Mouse (Mus musculus): ENCODE data around the gene Krtap4-7. TPM values are rescaled to one million over a fixed set of nuclear protein-coding genes. Genes with fewer than 3 reads are reported as not detected.

Gene Krtap4-7
- not detected for polyA plus RNA-seq (2014; fragmentation: Illumina TruSeq; extraction: RNeasy Lipid Tissue Mini Kit (QIAGEN cat#74804); ENCODE audit: low read depth, low replicate concordance)

DNA sequence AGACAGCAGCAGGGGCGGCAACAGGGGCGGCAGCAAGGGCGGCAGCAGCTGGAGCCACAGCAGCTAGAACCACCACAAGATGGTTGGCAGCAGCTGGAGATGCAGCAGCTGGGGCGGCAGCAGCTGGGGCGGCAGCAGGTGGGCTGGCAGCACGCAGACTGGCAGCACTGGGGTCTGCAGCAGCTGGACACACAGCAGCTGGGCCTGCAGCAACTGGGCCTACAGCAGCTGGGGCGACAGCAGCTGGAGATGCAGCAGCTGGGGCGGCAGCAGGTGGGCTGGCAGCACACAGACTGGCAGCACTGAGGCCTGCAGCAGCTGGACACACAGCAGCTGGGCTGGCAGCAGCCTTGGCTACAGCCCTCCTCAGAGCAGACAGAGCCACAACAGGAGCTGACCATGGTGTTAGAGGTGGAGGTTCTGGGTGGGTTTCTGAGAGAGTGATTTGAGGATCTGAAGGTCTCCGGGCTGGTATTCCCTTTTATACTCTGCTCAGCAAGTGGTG lies at the start of gene Krtap4-7:
TSS of gene Krtap4-7 (minus strand) at position 455 of the 505 bp plus-strand sequence.

DNA sequence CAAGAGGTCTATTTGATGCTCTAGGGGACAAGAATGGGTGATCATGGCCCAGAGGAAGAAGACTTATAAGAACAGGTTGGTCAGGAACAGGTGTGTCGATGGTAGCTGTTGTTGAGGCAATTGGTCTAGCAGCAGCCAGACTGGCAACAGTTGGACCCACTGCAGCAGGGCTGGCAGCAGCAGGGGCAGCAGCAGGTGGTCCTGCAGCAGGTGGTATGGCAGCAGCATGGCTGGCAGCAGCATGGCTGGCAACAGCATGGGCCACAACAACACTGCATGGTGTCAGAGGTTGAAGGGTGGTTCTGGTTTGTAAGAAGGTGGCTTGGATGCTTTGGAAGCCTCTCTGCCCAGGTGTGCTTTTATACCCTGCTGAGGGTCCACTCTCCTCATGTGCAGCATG lies 46.6 kb upstream of the Krtap4-7 start, which contains the start of gene Gm14190:
TSS of gene Gm14190 (minus strand) at position 278 of the 400 bp plus-strand sequence.

DNA sequence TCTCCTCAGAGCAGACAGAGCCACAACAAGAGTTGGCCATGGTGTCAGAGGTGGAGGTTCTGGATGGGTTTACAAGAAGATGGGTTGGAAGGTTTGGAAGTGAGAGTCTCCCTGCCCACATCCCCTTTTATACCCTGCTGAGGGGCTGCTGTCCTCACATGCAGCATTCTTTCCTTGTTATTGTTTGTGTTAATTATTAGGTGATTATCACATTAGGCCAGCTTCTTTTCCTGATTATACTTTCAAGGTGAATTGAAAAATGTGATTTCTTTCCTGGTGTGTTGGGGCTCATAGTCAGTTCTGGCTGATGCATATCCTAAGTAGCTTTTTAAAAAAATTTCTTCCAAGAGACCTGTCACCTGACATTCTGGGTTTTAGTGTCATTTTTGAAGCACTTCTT lies 22.0 kb upstream of the Krtap4-7 start, which contains the start of gene Krtap4-6:
TSS of gene Krtap4-6 (minus strand) at position 101 of the 400 bp plus-strand sequence.

GRCm38 (mm10) chr11:99658467-99659010 lies 14.7 kb upstream of the Krtap4-7 start, which contains the start of gene Gm11563:
Gene Gm11563, minus strand, starts transcription at chr11:99658960.

GRCm38 (mm10) chr11:99650136-99650535 lies 6.2 kb upstream of the Krtap4-7 start, which contains the start of gene Gm11555:
Gene Gm11555, minus strand, starts transcription at chr11:99650236.

DNA sequence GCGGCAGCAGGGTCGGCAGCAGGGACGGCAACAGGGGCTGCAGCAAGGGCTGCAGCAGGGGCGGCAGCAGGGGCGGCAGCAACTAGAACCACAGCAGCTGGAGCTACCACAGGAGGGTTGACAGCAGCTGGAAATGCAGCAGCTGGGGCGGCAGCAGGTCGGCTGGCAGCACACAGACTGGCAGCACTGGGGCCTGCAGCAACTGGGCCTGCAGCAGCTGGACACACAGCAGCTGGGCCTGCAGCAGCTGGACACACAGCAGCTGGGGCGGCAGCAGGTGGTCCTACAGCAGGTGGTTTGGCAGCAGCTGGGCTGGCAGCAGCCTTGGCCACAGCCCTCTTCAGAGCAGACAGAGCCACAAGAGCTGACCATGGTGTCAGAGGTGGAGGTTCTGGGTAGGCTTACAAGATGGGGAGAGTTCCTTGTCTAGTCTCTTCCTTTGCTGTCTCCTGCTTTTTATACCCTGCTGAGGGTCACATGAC lies 9.2 kb downstream of the Krtap4-7 start, which contains the start of gene Krtap4-2:
TSS of gene Krtap4-2 (minus strand) at position 432 of the 482 bp plus-strand sequence.

GRCm38 (mm10) chr11:99628138-99628537 lies 15.8 kb downstream of the Krtap4-7 start, which contains the start of gene Krtap4-1:
Gene Krtap4-1, minus strand, starts transcription at chr11:99628238.

DNA sequence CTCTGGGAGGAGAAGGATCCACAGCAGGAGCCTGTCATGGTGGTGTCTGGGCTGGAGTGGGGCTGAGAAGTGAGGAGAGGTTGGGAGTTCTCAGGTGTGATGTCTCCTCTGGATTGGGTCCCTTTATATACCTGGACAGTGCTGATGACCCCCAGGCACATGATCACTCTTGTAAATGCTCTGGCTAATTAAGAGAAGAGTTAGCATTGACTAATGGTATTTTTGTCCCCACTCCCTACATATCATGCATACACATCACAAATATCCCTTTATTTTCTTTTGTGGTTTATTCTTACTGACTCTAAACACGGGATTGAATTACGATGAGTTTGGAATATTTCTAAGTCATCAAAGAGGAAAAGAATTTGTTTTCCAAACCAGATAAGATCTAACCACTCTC lies 23.6 kb downstream of the Krtap4-7 start, which contains the start of gene Gm11562:
TSS of gene Gm11562 (minus strand) at position 101 of the 400 bp plus-strand sequence.

DNA sequence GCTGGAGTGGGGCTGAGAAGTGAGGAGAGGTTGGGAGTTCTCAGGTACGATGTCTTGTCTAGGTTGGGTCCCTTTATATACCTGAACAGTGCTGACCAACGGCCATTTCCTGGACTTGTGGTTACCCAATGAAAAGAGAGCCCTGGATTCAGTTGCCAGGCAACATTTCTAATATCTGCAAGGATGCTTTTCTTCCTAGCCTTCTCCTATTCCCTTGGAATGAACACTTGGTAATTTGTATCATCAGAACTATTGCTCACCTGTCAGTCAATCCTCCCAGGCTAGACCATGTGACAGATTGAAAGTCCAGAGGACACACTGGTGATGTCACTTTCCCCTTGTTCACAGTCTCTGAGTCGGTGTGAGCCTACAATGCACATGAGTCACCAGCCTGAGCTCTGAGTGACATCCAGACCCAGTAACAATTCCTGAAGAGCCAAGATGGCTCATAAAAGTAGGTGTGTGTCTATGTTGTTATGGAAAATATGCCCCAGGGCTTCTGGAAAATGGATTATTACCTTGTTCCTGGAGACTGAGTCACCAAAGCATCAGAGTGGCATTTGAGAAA lies 29.0 kb downstream of the Krtap4-7 start, which contains the start of gene Krtap2-4:
TSS of gene Krtap2-4 (minus strand) at position 51 of the 568 bp plus-strand sequence.

DNA sequence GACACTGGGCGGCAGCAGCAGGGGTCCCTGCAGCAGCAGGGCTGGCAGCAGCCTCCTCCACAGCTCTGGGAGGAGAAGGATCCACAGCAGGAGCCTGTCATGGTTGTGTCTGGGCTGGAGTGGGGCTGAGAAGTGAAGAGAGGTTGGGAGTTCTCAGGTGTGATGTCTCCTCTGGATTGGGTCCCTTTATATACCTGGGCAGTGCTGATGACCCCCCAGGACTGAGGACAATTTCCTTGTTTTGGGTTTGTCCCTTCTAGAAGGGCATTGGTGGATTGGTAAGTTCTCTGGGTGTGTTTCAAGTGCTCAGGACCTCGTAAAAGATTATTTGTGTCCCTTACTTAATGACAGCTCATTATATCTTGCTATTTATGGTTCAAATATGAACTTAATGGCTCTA lies 33.8 kb downstream of the Krtap4-7 start, which contains the start of gene Gm11937:
TSS of gene Gm11937 (minus strand) at position 101 of the 400 bp plus-strand sequence.

DNA sequence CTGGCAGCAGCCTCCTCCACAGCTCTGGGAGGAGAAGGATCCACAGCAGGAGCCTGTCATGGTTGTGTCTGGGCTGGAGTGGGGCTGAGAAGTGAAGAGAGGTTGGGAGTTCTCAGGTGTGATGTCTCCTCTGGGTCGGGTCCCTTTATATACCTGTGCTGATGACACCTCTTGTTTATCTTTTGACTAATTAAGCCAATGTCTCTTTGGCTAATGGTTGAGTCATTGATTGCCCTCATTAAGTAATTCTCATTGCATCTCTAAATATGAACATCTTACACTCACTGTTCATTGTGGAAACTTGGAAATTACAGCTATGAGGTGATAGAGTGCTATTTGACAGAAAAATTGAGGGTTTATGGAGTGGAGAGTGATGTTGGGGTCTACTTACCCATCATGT lies 40.7 kb downstream of the Krtap4-7 start, which contains the start of gene Gm11938:
TSS of gene Gm11938 (minus strand) at position 101 of the 400 bp plus-strand sequence.

GRCm38 (mm10) chr11:99597742-99598141 lies 46.1 kb downstream of the Krtap4-7 start, which contains the start of gene Krtap9-3:
Gene Krtap9-3, minus strand, starts transcription at chr11:99598105.

Other genes with a start within 250 kb of the Krtap4-7 start
- not detected for gene Krt12, start 221.8 kb downstream of the Krtap4-7 start, polyA plus RNA-seq (2014; fragmentation: Illumina TruSeq; extraction: RNeasy Lipid Tissue Mini Kit (QIAGEN cat#74804); ENCODE audit: low read depth, low replicate concordance)
- 0.53 TPM for gene Krt20, start 205.9 kb downstream of the Krtap4-7 start, polyA plus RNA-seq (2014; fragmentation: Illumina TruSeq; extraction: RNeasy Lipid Tissue Mini Kit (QIAGEN cat#74804); ENCODE audit: low read depth, low replicate concordance)
- gene Krt23, start 151.0 kb downstream of the Krtap4-7 start, polyA plus RNA-seq (2014; fragmentation: Illumina TruSeq; extraction: RNeasy Lipid Tissue Mini Kit (QIAGEN cat#74804); ENCODE audit: low read depth, low replicate concordance) = 2.7 TPM
- not detected for gene Krt39, start 122.8 kb downstream of the Krtap4-7 start, polyA plus RNA-seq (2014; fragmentation: Illumina TruSeq; extraction: RNeasy Lipid Tissue Mini Kit (QIAGEN cat#74804); ENCODE audit: low read depth, low replicate concordance)
- not detected for gene Krt40, start 100.9 kb downstream of the Krtap4-7 start, polyA plus RNA-seq (2014; fragmentation: Illumina TruSeq; extraction: RNeasy Lipid Tissue Mini Kit (QIAGEN cat#74804); ENCODE audit: low read depth, low replicate concordance)
- gene Krtap3-3, start 93.2 kb downstream of the Krtap4-7 start, polyA plus RNA-seq (2014; fragmentation: Illumina TruSeq; extraction: RNeasy Lipid Tissue Mini Kit (QIAGEN cat#74804); ENCODE audit: low read depth, low replicate concordance) = not detected
- gene Krtap3-2, start 87.2 kb downstream of the Krtap4-7 start, polyA plus RNA-seq (2014; fragmentation: Illumina TruSeq; extraction: RNeasy Lipid Tissue Mini Kit (QIAGEN cat#74804); ENCODE audit: low read depth, low replicate concordance) = not detected
- not detected for gene Gm11939, start 84.6 kb downstream of the Krtap4-7 start, polyA plus RNA-seq (2014; fragmentation: Illumina TruSeq; extraction: RNeasy Lipid Tissue Mini Kit (QIAGEN cat#74804); ENCODE audit: low read depth, low replicate concordance)
- not detected for gene Krtap3-1, start 77.5 kb downstream of the Krtap4-7 start, polyA plus RNA-seq (2014; fragmentation: Illumina TruSeq; extraction: RNeasy Lipid Tissue Mini Kit (QIAGEN cat#74804); ENCODE audit: low read depth, low replicate concordance)
- gene Krtap1-5, start 63.1 kb downstream of the Krtap4-7 start, polyA plus RNA-seq (2014; fragmentation: Illumina TruSeq; extraction: RNeasy Lipid Tissue Mini Kit (QIAGEN cat#74804); ENCODE audit: low read depth, low replicate concordance) = not detected
- not detected for gene Krtap1-4, start 60.4 kb downstream of the Krtap4-7 start, polyA plus RNA-seq (2014; fragmentation: Illumina TruSeq; extraction: RNeasy Lipid Tissue Mini Kit (QIAGEN cat#74804); ENCODE audit: low read depth, low replicate concordance)
- gene Krtap1-3, start 52.8 kb downstream of the Krtap4-7 start, polyA plus RNA-seq (2014; fragmentation: Illumina TruSeq; extraction: RNeasy Lipid Tissue Mini Kit (QIAGEN cat#74804); ENCODE audit: low read depth, low replicate concordance) = not detected
- not detected for gene Krtap9-3, start 46.0 kb downstream of the Krtap4-7 start, polyA plus RNA-seq (2014; fragmentation: Illumina TruSeq; extraction: RNeasy Lipid Tissue Mini Kit (QIAGEN cat#74804); ENCODE audit: low read depth, low replicate concordance)
- not detected for gene Gm11938, start 40.8 kb downstream of the Krtap4-7 start, polyA plus RNA-seq (2014; fragmentation: Illumina TruSeq; extraction: RNeasy Lipid Tissue Mini Kit (QIAGEN cat#74804); ENCODE audit: low read depth, low replicate concordance)
- gene Gm11937, start 33.9 kb downstream of the Krtap4-7 start, polyA plus RNA-seq (2014; fragmentation: Illumina TruSeq; extraction: RNeasy Lipid Tissue Mini Kit (QIAGEN cat#74804); ENCODE audit: low read depth, low replicate concordance) = not detected
- gene Krtap2-4, start 29.2 kb downstream of the Krtap4-7 start, polyA plus RNA-seq (2014; fragmentation: Illumina TruSeq; extraction: RNeasy Lipid Tissue Mini Kit (QIAGEN cat#74804); ENCODE audit: low read depth, low replicate concordance) = not detected
- gene Gm11562, start 23.7 kb downstream of the Krtap4-7 start, polyA plus RNA-seq (2014; fragmentation: Illumina TruSeq; extraction: RNeasy Lipid Tissue Mini Kit (QIAGEN cat#74804); ENCODE audit: low read depth, low replicate concordance) = not detected
- not detected for gene Krtap4-1, start 15.9 kb downstream of the Krtap4-7 start, polyA plus RNA-seq (2014; fragmentation: Illumina TruSeq; extraction: RNeasy Lipid Tissue Mini Kit (QIAGEN cat#74804); ENCODE audit: low read depth, low replicate concordance)
- gene Krtap4-2, start 9.0 kb downstream of the Krtap4-7 start, polyA plus RNA-seq (2014; fragmentation: Illumina TruSeq; extraction: RNeasy Lipid Tissue Mini Kit (QIAGEN cat#74804); ENCODE audit: low read depth, low replicate concordance) = not detected
- gene Gm11555, start 6.1 kb upstream of the Krtap4-7 start, polyA plus RNA-seq (2014; fragmentation: Illumina TruSeq; extraction: RNeasy Lipid Tissue Mini Kit (QIAGEN cat#74804); ENCODE audit: low read depth, low replicate concordance) = not detected
- gene Gm11563, start 14.9 kb upstream of the Krtap4-7 start, polyA plus RNA-seq (2014; fragmentation: Illumina TruSeq; extraction: RNeasy Lipid Tissue Mini Kit (QIAGEN cat#74804); ENCODE audit: low read depth, low replicate concordance) = not detected
- not detected for gene Krtap4-6, start 21.9 kb upstream of the Krtap4-7 start, polyA plus RNA-seq (2014; fragmentation: Illumina TruSeq; extraction: RNeasy Lipid Tissue Mini Kit (QIAGEN cat#74804); ENCODE audit: low read depth, low replicate concordance)
- not detected for gene Gm14190, start 46.7 kb upstream of the Krtap4-7 start, polyA plus RNA-seq (2014; fragmentation: Illumina TruSeq; extraction: RNeasy Lipid Tissue Mini Kit (QIAGEN cat#74804); ENCODE audit: low read depth, low replicate concordance)
- gene Gm14180, start 90.2 kb upstream of the Krtap4-7 start, polyA plus RNA-seq (2014; fragmentation: Illumina TruSeq; extraction: RNeasy Lipid Tissue Mini Kit (QIAGEN cat#74804); ENCODE audit: low read depth, low replicate concordance) = not detected
- not detected for gene Gm11595, start 128.8 kb upstream of the Krtap4-7 start, polyA plus RNA-seq (2014; fragmentation: Illumina TruSeq; extraction: RNeasy Lipid Tissue Mini Kit (QIAGEN cat#74804); ENCODE audit: low read depth, low replicate concordance)
- gene Krtap4-8, start 136.6 kb upstream of the Krtap4-7 start, polyA plus RNA-seq (2014; fragmentation: Illumina TruSeq; extraction: RNeasy Lipid Tissue Mini Kit (QIAGEN cat#74804); ENCODE audit: low read depth, low replicate concordance) = not detected
- not detected for gene Krtap4-9, start 141.1 kb upstream of the Krtap4-7 start, polyA plus RNA-seq (2014; fragmentation: Illumina TruSeq; extraction: RNeasy Lipid Tissue Mini Kit (QIAGEN cat#74804); ENCODE audit: low read depth, low replicate concordance)
- gene Gm11596, start 149.4 kb upstream of the Krtap4-7 start, polyA plus RNA-seq (2014; fragmentation: Illumina TruSeq; extraction: RNeasy Lipid Tissue Mini Kit (QIAGEN cat#74804); ENCODE audit: low read depth, low replicate concordance) = not detected
- not detected for gene Gm11569, start 154.8 kb upstream of the Krtap4-7 start, polyA plus RNA-seq (2014; fragmentation: Illumina TruSeq; extraction: RNeasy Lipid Tissue Mini Kit (QIAGEN cat#74804); ENCODE audit: low read depth, low replicate concordance)
- gene Gm11554, start 160.4 kb upstream of the Krtap4-7 start, polyA plus RNA-seq (2014; fragmentation: Illumina TruSeq; extraction: RNeasy Lipid Tissue Mini Kit (QIAGEN cat#74804); ENCODE audit: low read depth, low replicate concordance) = not detected
- gene Krtap4-13, start 165.8 kb upstream of the Krtap4-7 start, polyA plus RNA-seq (2014; fragmentation: Illumina TruSeq; extraction: RNeasy Lipid Tissue Mini Kit (QIAGEN cat#74804); ENCODE audit: low read depth, low replicate concordance) = not detected
- gene Gm11564, start 171.6 kb upstream of the Krtap4-7 start, polyA plus RNA-seq (2014; fragmentation: Illumina TruSeq; extraction: RNeasy Lipid Tissue Mini Kit (QIAGEN cat#74804); ENCODE audit: low read depth, low replicate concordance) = not detected
- gene 2300003K06Rik, start 194.0 kb upstream of the Krtap4-7 start, polyA plus RNA-seq (2014; fragmentation: Illumina TruSeq; extraction: RNeasy Lipid Tissue Mini Kit (QIAGEN cat#74804); ENCODE audit: low read depth, low replicate concordance) = not detected
- not detected for gene Krtap4-16, start 207.5 kb upstream of the Krtap4-7 start, polyA plus RNA-seq (2014; fragmentation: Illumina TruSeq; extraction: RNeasy Lipid Tissue Mini Kit (QIAGEN cat#74804); ENCODE audit: low read depth, low replicate concordance)
- gene Gm11568, start 213.8 kb upstream of the Krtap4-7 start, polyA plus RNA-seq (2014; fragmentation: Illumina TruSeq; extraction: RNeasy Lipid Tissue Mini Kit (QIAGEN cat#74804); ENCODE audit: low read depth, low replicate concordance) = not detected
- not detected for gene Gm11559, start 220.4 kb upstream of the Krtap4-7 start, polyA plus RNA-seq (2014; fragmentation: Illumina TruSeq; extraction: RNeasy Lipid Tissue Mini Kit (QIAGEN cat#74804); ENCODE audit: low read depth, low replicate concordance)
- not detected for gene Krtap9-1, start 229.3 kb upstream of the Krtap4-7 start, polyA plus RNA-seq (2014; fragmentation: Illumina TruSeq; extraction: RNeasy Lipid Tissue Mini Kit (QIAGEN cat#74804); ENCODE audit: low read depth, low replicate concordance)
- gene Gm11567, start 235.1 kb upstream of the Krtap4-7 start, polyA plus RNA-seq (2014; fragmentation: Illumina TruSeq; extraction: RNeasy Lipid Tissue Mini Kit (QIAGEN cat#74804); ENCODE audit: low read depth, low replicate concordance) = not detected